8 mouse cellular contexts compared by ENCODE assay signal in genomic region chr15:12823455-12824119, GRCm38 (mm10). TPM values are rescaled to one million over a fixed set of nuclear protein-coding genes. Genes with fewer than 3 reads are reported as not detected.
DNase-seq lines count a peak whose midpoint lies in the region; ATAC-seq and TF ChIP-seq lines count a peak whose summit lies in the region.

No protein-coding gene starts in this region.

- no peak for DNase-seq in lung, adult 2 months
- DNase-seq in thymus, postnatal 4 days: no peak
- DNase-seq in urinary bladder, adult 2 months (ENCODE audit: low spot score): no peak
- DNase-seq in gastrocnemius, adult 8-10 months (ENCODE audit: low spot score in 2 of 2): no peak

- H3K4me3 ChIP-seq in lung, embryonic 16.5 days (ENCODE audit: low read length): peak overlapping the region; percentile 98
- no peak overlapping the region for H3K4me3 ChIP-seq in lung, adult 2 months (replicated peaks; ENCODE audit: extremely low read depth, low read depth, low read length)
- peak overlapping the region; percentile 97 for H3K4me3 ChIP-seq in embryonic facial prominence, embryonic 15.5 days (replicated peaks)
- peak overlapping the region; percentile 82 for H3K4me3 ChIP-seq in limb, embryonic 12.5 days (replicated peaks)
- H3K4me3 ChIP-seq in stomach, embryonic 15.5 days (replicated peaks): peak overlapping the region; percentile 70

- no peak for TF ChIP-seq CTCF in lung, adult 2 months (IDR thresholded peaks at IDR 0.05; ENCODE audit: insufficient read depth, low read length)

- H3K4me1 ChIP-seq in lung, embryonic 16.5 days (replicated peaks; ENCODE audit: control insufficient read depth, insufficient read depth, low read length): peaks cover 13% of the 10 kb centered on the region
- H3K4me1 ChIP-seq in lung, adult 2 months (ENCODE audit: control insufficient read depth, insufficient read depth, low read length): 0 out of 2 replicates have a peak, but pooled peaks cover 4% of the 10 kb centered on the region
- H3K4me1 ChIP-seq in embryonic facial prominence, embryonic 15.5 days: peaks cover 14% of the 10 kb centered on the region
- H3K4me1 ChIP-seq in limb, embryonic 12.5 days (replicated peaks): peaks cover 18% of the 10 kb centered on the region
- H3K4me1 ChIP-seq in stomach, embryonic 15.5 days: peaks cover 15% of the 10 kb centered on the region

- TF ChIP-seq POLR2A in lung, adult 2 months (IDR thresholded peaks at IDR 0.05; ENCODE audit: borderline replicate concordance, extremely low read depth, low read depth, low read length): no peak

- peaks cover 18% of the 10 kb centered on the region for H3K36me3 ChIP-seq in lung, embryonic 16.5 days (ENCODE audit: control insufficient read depth, insufficient read depth, low read length)
- peaks cover 43% of the 10 kb centered on the region for H3K36me3 ChIP-seq in embryonic facial prominence, embryonic 15.5 days
- H3K36me3 ChIP-seq in limb, embryonic 12.5 days: peaks cover 61% of the 10 kb centered on the region
- peaks cover 22% of the 10 kb centered on the region; the same call in 1 of the 2 replicates for H3K36me3 ChIP-seq in stomach, embryonic 15.5 days

- WGBS in lung, embryonic 16.5 days: 87% methylated on average over 2 of the region's 2 CpGs
- 85% methylated on average over 2 of the region's 2 CpGs for WGBS in lung, adult 2 months
- WGBS in embryonic facial prominence, embryonic 15.5 days: 90% methylated on average over 2 of the region's 2 CpGs
- WGBS in limb, embryonic 12.5 days: 91% methylated on average over 2 of the region's 2 CpGs
- WGBS in stomach, embryonic 15.5 days: 86% methylated on average over 2 of the region's 2 CpGs

- H3K9ac ChIP-seq in lung, embryonic 16.5 days (ENCODE audit: low read length): peak overlapping the region; percentile 95
- peak overlapping the region; percentile 96 for H3K9ac ChIP-seq in embryonic facial prominence, embryonic 15.5 days
- peak overlapping the region; percentile 91 for H3K9ac ChIP-seq in limb, embryonic 12.5 days (replicated peaks)
- H3K9ac ChIP-seq in stomach, embryonic 15.5 days: peak overlapping the region; percentile 45

- no peaks in the 10 kb centered on the region for H3K9me3 ChIP-seq in lung, embryonic 16.5 days (ENCODE audit: control insufficient read depth, low read length)
- H3K9me3 ChIP-seq in embryonic facial prominence, embryonic 15.5 days (replicated peaks): no peaks in the 10 kb centered on the region
- H3K9me3 ChIP-seq in limb, embryonic 12.5 days: no peaks in the 10 kb centered on the region
- no peaks in the 10 kb centered on the region for H3K9me3 ChIP-seq in stomach, embryonic 15.5 days

- no peaks in the 10 kb centered on the region for H3K27me3 ChIP-seq in lung, embryonic 16.5 days (ENCODE audit: control insufficient read depth, insufficient read depth, low read depth, low read length)
- H3K27me3 ChIP-seq in embryonic facial prominence, embryonic 15.5 days: no peaks in the 10 kb centered on the region
- no peaks in the 10 kb centered on the region for H3K27me3 ChIP-seq in limb, embryonic 12.5 days
- no peaks in the 10 kb centered on the region for H3K27me3 ChIP-seq in stomach, embryonic 15.5 days (replicated peaks)

- peak overlapping the region; percentile 89 for H3K4me2 ChIP-seq in lung, embryonic 16.5 days (ENCODE audit: low read depth, low read length)
- H3K4me2 ChIP-seq in embryonic facial prominence, embryonic 15.5 days (replicated peaks): peak overlapping the region; percentile 65
- peak overlapping the region; percentile 75 for H3K4me2 ChIP-seq in limb, embryonic 12.5 days
- H3K4me2 ChIP-seq in stomach, embryonic 15.5 days: peak overlapping the region; percentile 73

- no peak overlapping the region; the same call in 1 of the 2 replicates for H3K27ac ChIP-seq in lung, embryonic 16.5 days (ENCODE audit: low read length)
- H3K27ac ChIP-seq in embryonic facial prominence, embryonic 15.5 days (replicated peaks): peak overlapping the region; percentile 60
- peak overlapping the region; percentile 88 for H3K27ac ChIP-seq in limb, embryonic 12.5 days
- peak overlapping the region; percentile 2; the same call in 1 of the 2 replicates for H3K27ac ChIP-seq in stomach, embryonic 15.5 days

- no peak for ATAC-seq in lung, embryonic 16.5 days (ENCODE audit: low read depth)
- no peak for ATAC-seq in embryonic facial prominence, embryonic 15.5 days (ENCODE audit: insufficient number of reproducible peaks, low FRiP score, low TSS enrichment, low read depth)
- ATAC-seq in limb, embryonic 12.5 days (ENCODE audit: insufficient number of reproducible peaks, insufficient read depth, low FRiP score, low TSS enrichment, low read depth): no peak
- ATAC-seq in stomach, embryonic 15.5 days (ENCODE audit: insufficient read depth, low FRiP score, low read depth): no peak

RNA-seq across cellular contexts. Expression of gene 6030458C11Rik, which starts 0.9 kb away (rescaled TPM):
- 32.9 and 33.0 TPM in 2 replicates for polyA plus RNA-seq in lung, embryonic 16.5 days (2015; fragmentation: Nextera tagmentation; extraction: Ambion mirVana)
- 7.1 and 8.7 TPM in 2 replicates for polyA plus RNA-seq in lung, adult 2 months (2012; rRNA removed)
- polyA plus RNA-seq in embryonic facial prominence, embryonic 15.5 days (2015; fragmentation: Nextera tagmentation; extraction: Ambion mirVana): 35.0 and 40.2 TPM in 2 replicates
- polyA plus RNA-seq in limb, embryonic 12.5 days (2016; fragmentation: Nextera tagmentation; extraction: Ambion mirVana): 48.7 and 54.0 TPM in 2 replicates
- 37.8 and 38.5 TPM in 2 replicates for polyA plus RNA-seq in stomach, embryonic 15.5 days (2015; fragmentation: Nextera tagmentation; extraction: Ambion mirVana)
- 19.7 and 21.5 TPM in 2 replicates for polyA plus RNA-seq in urinary bladder, adult 2 months (2012; rRNA removed)
- 10 to 100 TPM; 20.0 to 25.6 (median 23.0) TPM for total RNA-seq in gastrocnemius, adult 8-10 months (2022)

RNA-seq across cellular contexts. Expression of gene Drosha, which starts 1.0 kb away (rescaled TPM):
- 27.2 and 32.0 TPM in 2 replicates for polyA plus RNA-seq in lung, embryonic 16.5 days (2015; fragmentation: Nextera tagmentation; extraction: Ambion mirVana)
- polyA plus RNA-seq in lung, adult 2 months (2012; rRNA removed): 10.3 and 12.4 TPM in 2 replicates
- 33.0 and 38.2 TPM in 2 replicates for polyA plus RNA-seq in embryonic facial prominence, embryonic 15.5 days (2015; fragmentation: Nextera tagmentation; extraction: Ambion mirVana)
- polyA plus RNA-seq in limb, embryonic 12.5 days (2016; fragmentation: Nextera tagmentation; extraction: Ambion mirVana): 54.1 and 63.4 TPM in 2 replicates
- 28.1 and 31.8 TPM in 2 replicates for polyA plus RNA-seq in stomach, embryonic 15.5 days (2015; fragmentation: Nextera tagmentation; extraction: Ambion mirVana)
- polyA plus RNA-seq in urinary bladder, adult 2 months (2012; rRNA removed): 11.1 and 20.9 TPM in 2 replicates
- total RNA-seq in gastrocnemius, adult 8-10 months (2022): 10 to 100 TPM; 34.5 to 38.1 (median 36.3) TPM

Comparison
In these comparisons a context has a peak if more than half of its experiments do, and no peak if none do; other contexts are left out.
1. H3K9ac ChIP-seq: peak in every context shown above with its lines; median percentile 96 in embryonic facial prominence, embryonic 15.5 days; 95 in lung, embryonic 16.5 days; 91 in limb, embryonic 12.5 days; 45 in stomach, embryonic 15.5 days.